Mouse (Mus musculus): Measurements from ENCODE around the gene Eef2.

GRCm38 (mm10) chr10:81176466-81177271 is at the start of gene Eef2:
- TF ChIP-seq CTCF (IDR thresholded peaks at IDR 0.05; ENCODE audit: control insufficient read depth, insufficient read depth, low read length): no peak
- peak; percentile 99 for TF ChIP-seq POLR2A (IDR thresholded peaks at IDR 0.05; ENCODE audit: borderline replicate concordance, control insufficient read depth, low read depth, low read length)

Measured in bone marrow, adult 2 months (tissue).